Mouse (Mus musculus) hindbrain, embryonic 16.5 days (tissue): Measurements from ENCODE around the gene Rit1. TPM values are rescaled to one million over a fixed set of nuclear protein-coding genes. Genes with fewer than 3 reads are reported as not detected.
"Not testable (repeated sequence)": the region's sequence is repeated elsewhere in the genome, so short reads cannot be mapped to it uniquely, and the experiment has no call there.

Experiments used
- ATAC-seq: fragments of 200-750 bp; cut with Nextera tagmentation; 2 replicates; pipeline ENCODE4 v1.8.0; 2017; ENCODE audit warnings: moderate TSS enrichment, moderate library complexity
- H3K27ac ChIP-seq: fragments of 300-500 bp; sonication (generic); 2 replicates; pipeline ENCODE4 v1.5.1; 2014; ENCODE audit warnings: low read depth, mild to moderate bottlenecking, control low read depth, low read length, moderate library complexity
- H3K27me3 ChIP-seq: fragments of 300-500 bp; sonication (generic); replicated peaks from 2 replicates; pipeline ENCODE4 v1.6.1; 2014; ENCODE audit warnings: low read length; ENCODE audit not compliant: control insufficient read depth, insufficient read depth
- H3K36me3 ChIP-seq: fragments of 300-500 bp; sonication (generic); 2 replicates; pipeline ENCODE4 v1.6.1; 2014; ENCODE audit warnings: mild to moderate bottlenecking, low read length, moderate library complexity, mixed read lengths; ENCODE audit not compliant: control insufficient read depth, insufficient read depth
- H3K4me1 ChIP-seq: fragments of 300-500 bp; sonication (generic); 2 replicates; pipeline ENCODE4 v1.6.1; 2014; ENCODE audit warnings: low read depth, low read length; ENCODE audit not compliant: control insufficient read depth, insufficient read depth
- H3K4me2 ChIP-seq: fragments of 300-500 bp; sonication (generic); 2 replicates; pipeline ENCODE4 v1.6.1; 2014; ENCODE audit warnings: mild to moderate bottlenecking, low read length, control low read depth, moderate library complexity
- H3K4me3 ChIP-seq: fragments of 300-500 bp; sonication (generic); 2 replicates; pipeline ENCODE4 v1.5.1; 2014; ENCODE audit warnings: mild to moderate bottlenecking, low read length, control low read depth, moderate library complexity
- H3K9ac ChIP-seq: fragments of 300-500 bp; sonication (generic); 2 replicates; pipeline ENCODE4 v1.6.1; 2014; ENCODE audit warnings: low read depth, mild to moderate bottlenecking, control low read depth, low read length, moderate library complexity
- H3K9me3 ChIP-seq: fragments of 300-500 bp; sonication (generic); 2 replicates; pipeline ENCODE4 v1.6.1; 2014; ENCODE audit warnings: mild to moderate bottlenecking, low read length, moderate library complexity; ENCODE audit not compliant: control insufficient read depth
- WGBS: fragments of 180-500 bp; shearing (Covaris S2); extraction: QIAGEN DNeasy Blood & Tissue Kit; methylation state at CpG from one replicate; pipeline ENCODE4 v1.1.7; 2014; 5-methylcytosine and 5-hydroxymethylcytosine counted together
- polyA plus RNA-seq: library from polyadenylated mRNA; unstranded; fragments of >200 nt; fragmentation: Nextera tagmentation; extraction: Ambion mirVana; gene quantifications from 2 replicates; pipeline ENCODE4 v1.2.1, GENCODE M21; 2015

The Rit1 gene
- polyA plus RNA-seq, 1 experiment from 2014 or later = 72.2 TPM

DNA sequence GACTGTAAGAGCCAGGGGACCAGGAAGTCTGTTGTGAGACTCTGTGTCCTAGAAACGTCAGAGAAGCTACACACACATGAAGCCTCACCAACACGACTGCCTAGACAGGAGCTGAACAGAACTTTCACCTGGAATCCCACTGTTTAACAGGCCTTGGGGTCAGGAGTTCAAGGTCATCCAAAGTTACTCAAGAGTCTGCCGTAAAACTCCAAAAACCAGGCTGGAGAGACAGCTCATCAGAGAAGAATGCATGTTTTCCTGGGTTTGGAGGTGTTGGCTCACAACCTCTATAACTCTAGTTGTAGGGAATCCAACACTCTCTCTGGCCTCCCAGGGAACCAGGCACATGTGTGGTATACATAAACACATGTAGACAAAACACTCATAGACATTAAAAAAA lies 38.9 kb downstream of the Rit1 start:
- Histone ChIP-seq H3K27ac (peak overlapping the region; percentile 29; the same call in 1 of the 2 replicates), H3K4me1 (peaks cover 37% of the 10 kb centered on the region), H3K9ac (no peak overlapping the region), H3K27me3 (no peaks in the 10 kb centered on the region), H3K36me3 (peaks cover 24% of the 10 kb centered on the region), H3K4me3 (no peak overlapping the region), H3K4me2 (no peak overlapping the region), H3K9me3 (no peaks in the 10 kb centered on the region)
- no peak for ATAC-seq
- whole genome bisulfite sequencing = 61% methylated on average over 3 of the region's 3 CpGs

DNA sequence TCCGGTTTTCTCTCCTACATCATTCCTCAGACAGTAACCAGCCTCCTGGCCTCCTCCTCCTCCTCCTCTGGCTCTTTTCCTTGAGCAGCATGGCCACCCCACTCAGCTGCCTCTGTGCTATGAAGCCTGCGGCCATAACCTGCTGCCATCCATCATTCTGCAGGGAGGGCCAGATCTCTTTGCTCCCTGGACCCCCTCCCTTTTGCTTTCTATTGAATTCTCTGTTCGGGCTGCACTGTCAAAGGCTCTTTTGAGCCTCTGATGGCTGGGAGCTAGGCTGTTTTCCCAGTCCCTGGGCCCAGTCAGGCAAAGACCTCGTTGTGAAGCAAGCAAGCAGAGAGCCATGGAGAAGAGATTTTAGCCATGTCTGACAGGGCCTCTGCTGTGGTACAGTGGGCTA lies 39.6 kb downstream of the Rit1 start:
- H3K9me3 ChIP-seq = no peaks in the 10 kb centered on the region
- peaks cover 29% of the 10 kb centered on the region for H3K36me3 ChIP-seq
- H3K4me1 ChIP-seq = peaks cover 37% of the 10 kb centered on the region
- peak overlapping the region; percentile 1; the same call in 1 of the 2 replicates for H3K4me2 ChIP-seq
- WGBS = 18% methylated on average over 4 of the region's 4 CpGs
- ATAC-seq = peak; percentile 57
- peak overlapping the region; percentile 80 for H3K27ac ChIP-seq
- H3K9ac ChIP-seq = no peak overlapping the region
- H3K27me3 ChIP-seq = no peaks in the 10 kb centered on the region
- H3K4me3 ChIP-seq = no peak overlapping the region

DNA sequence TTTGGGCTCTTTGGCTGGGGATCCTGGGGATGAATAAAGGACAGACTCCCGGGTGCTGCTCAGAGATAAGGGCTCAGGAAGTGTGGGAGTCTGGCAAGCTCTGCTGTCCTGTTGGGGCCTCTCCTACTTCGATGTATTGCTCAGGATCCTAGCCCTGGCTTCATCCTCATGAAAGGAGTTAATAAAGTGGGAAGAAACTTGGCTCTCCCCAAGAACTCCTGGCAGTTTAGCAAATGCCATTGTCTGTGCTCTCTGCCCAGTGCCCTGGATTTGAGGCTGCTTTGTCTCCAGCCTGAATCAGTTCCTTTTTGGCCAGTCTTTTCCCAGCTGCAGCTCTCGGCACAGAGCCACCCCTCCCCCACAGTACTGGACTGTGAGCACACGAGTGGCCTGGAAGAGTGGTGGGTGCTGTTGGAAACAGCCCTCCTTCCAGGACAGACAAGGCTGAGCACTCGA lies 41.4 kb downstream of the Rit1 start:
- Histone ChIP-seq H3K4me1 (peaks cover 41% of the 10 kb centered on the region), H3K9ac (peak overlapping the region; percentile 35), H3K36me3 (peaks cover 25% of the 10 kb centered on the region), H3K9me3 (no peaks in the 10 kb centered on the region), H3K4me3 (no peak overlapping the region), H3K27ac (peak overlapping the region; percentile 83), H3K27me3 (no peaks in the 10 kb centered on the region), H3K4me2 (peak overlapping the region; percentile 30)
- WGBS = under 1% methylated on average over 5 of the region's 5 CpGs
- ATAC-seq = peak; percentile 92

DNA sequence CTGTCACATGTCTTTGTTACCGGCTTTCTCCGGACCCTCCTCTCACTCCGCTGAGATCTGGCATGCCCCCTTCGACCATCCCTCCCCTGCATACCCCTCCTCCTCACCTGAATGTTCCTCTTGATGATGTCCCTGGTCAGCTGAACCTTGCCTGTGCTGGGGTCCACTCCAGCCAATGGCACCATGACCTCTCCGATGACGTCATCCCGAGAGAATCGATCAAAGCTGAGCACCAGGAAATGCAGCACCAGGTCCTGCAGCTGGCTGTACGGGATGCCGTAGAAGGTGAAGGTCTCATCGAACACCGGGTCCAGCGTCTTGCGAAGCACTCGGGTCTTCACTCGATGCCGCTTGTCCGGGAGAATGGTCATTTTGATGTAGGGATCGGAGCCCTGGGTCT lies 45.0 kb downstream of the Rit1 start:
- Histone ChIP-seq H3K9ac (no peak overlapping the region), H3K4me1 (peaks cover 24% of the 10 kb centered on the region), H3K27me3 (no peaks in the 10 kb centered on the region), H3K36me3 (peaks cover 21% of the 10 kb centered on the region), H3K9me3 (no peaks in the 10 kb centered on the region), H3K4me3 (no peak overlapping the region), H3K4me2 (no peak overlapping the region), H3K27ac (no peak overlapping the region)
- 95% methylated on average over 19 of the region's 19 CpGs for WGBS
- no peak for ATAC-seq

DNA sequence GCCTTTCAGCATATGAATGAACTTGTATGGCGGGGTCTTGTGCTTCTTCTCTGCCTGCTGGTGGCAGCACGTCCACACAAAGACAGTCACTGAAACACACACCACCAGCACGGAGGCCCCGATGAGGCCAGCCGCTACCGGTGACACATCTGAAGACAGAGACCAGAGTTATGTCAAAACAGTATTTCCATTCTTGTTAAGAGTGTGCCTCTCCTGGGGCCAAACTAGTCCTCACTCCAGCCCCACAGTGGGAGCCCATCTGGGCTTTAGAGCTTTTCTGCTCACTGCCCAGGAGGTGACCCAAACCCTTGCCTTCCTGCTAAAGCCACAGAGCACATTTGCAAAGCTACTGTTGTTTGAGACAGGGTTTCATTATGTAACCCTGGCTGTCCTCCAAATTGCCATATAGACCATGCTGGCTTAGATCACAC lies 45.8 kb downstream of the Rit1 start:
- no peak for ATAC-seq
- H3K9ac ChIP-seq = no peak overlapping the region
- no peaks in the 10 kb centered on the region for H3K9me3 ChIP-seq
- H3K4me3 ChIP-seq = no peak overlapping the region
- WGBS = 46% methylated on average over 6 of the region's 6 CpGs
- H3K27ac ChIP-seq = 0 out of 2 replicates have a peak overlapping the region, but pooled peaks have one; percentile 1
- H3K4me1 ChIP-seq = peaks cover 19% of the 10 kb centered on the region
- no peak overlapping the region for H3K4me2 ChIP-seq
- H3K27me3 ChIP-seq = no peaks in the 10 kb centered on the region
- H3K36me3 ChIP-seq = peaks cover 18% of the 10 kb centered on the region

DNA sequence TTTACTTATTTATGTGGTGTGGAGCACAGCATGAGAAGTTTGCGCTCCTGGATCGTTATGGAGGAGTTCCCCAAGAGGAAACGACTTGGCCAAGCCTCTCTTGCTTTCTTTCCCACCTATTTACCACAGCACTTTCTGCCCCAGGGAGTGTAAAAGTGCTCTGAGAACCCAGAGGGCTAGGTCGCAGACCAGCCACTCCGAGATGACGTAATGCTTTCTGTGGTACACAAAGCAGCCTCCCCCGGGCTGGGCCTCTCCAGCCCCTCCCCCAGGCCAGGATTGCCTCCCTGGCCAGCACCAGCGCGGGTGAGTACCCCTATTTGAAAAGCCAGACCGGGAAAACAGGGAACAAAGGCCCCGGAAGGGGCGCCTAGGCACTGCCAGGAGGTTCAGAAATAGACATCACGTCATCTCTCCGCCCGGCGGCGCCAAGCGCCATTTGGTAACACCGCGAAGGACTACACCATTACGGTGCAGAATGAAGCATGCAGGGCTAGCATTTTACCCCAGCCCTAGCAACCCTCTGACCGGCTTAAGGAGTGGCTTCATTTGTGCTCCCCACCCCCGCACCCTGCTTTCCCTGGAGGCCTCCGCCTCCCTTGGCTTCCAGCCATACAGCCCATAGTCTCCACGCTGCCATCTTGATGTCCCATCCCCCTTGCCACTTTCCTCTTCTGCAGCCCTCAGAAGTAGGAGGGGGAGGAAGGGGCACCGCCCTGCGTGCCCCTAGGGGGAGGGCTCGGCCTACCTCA lies 54.7 kb downstream of the Rit1 start:
- ATAC-seq = peak; percentile 82
- 1% methylated on average over 16 of the region's 28 CpGs for WGBS
- not testable (repeated sequence) for H3K4me1 ChIP-seq, H3K27me3 ChIP-seq, H3K9me3 ChIP-seq, H3K36me3 ChIP-seq
- Histone ChIP-seq H3K9ac (peak overlapping the region; percentile 72), H3K4me3 (peak overlapping the region; percentile 49), H3K27ac (peak overlapping the region; percentile 87), H3K4me2 (peak overlapping the region; percentile 45)

DNA sequence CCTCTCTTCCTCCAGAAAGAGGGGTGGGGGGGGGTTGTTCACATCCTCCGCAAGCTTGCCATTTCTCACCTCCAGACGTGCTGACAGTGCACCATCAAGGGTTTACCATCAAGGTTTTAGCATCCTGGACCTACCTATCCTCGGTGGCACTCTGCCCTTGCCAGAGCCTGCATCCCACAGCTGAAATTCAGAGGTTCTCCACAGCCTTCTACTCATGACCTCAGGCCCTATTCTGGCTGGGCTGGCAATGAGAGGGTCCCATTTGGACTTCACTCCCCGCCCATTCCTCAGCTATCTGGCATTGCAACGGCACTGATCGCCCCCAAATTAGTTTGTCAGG lies 55.3 kb downstream of the Rit1 start:
- H3K36me3 ChIP-seq, H3K9me3 ChIP-seq, H3K27me3 ChIP-seq, H3K4me1 ChIP-seq: not testable (repeated sequence)
- 0% methylated on average over 3 of the region's 6 CpGs for WGBS
- Histone ChIP-seq H3K9ac (peak overlapping the region; percentile 72), H3K4me3 (peak overlapping the region; percentile 49), H3K4me2 (peak overlapping the region; percentile 45), H3K27ac (peak overlapping the region; percentile 87)
- ATAC-seq = peak; percentile 35

DNA sequence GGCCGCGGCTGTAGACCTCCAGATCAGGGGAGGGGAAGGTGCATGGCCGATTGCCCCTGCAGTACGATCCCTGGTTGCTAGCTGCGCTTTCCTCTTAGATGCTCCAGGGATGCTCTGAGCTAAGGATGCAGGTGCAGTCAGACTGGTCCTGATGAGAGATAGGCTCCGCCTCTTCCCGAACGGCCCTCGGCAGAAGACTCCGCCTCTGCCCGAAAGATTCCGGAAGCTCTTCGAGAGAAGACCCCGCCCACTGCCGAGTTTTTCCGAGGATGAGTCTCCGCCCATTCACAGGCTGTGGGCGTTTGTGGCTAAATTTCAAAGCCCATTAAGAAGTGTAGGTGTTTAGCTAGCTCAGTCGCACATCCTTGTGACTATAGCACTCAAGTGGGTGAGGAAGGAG lies 55.8 kb downstream of the Rit1 start:
- peak; percentile 84 for ATAC-seq
- H3K27me3 ChIP-seq, H3K27ac ChIP-seq, H3K36me3 ChIP-seq, H3K4me1 ChIP-seq, H3K9me3 ChIP-seq: not testable (repeated sequence)
- WGBS = 1% methylated on average over 14 of the region's 19 CpGs
- H3K9ac ChIP-seq = peak overlapping the region; percentile 41; the same call in 1 of the 2 replicates
- H3K4me3 ChIP-seq = peak overlapping the region; percentile 49
- peak overlapping the region; percentile 43 for H3K4me2 ChIP-seq

DNA sequence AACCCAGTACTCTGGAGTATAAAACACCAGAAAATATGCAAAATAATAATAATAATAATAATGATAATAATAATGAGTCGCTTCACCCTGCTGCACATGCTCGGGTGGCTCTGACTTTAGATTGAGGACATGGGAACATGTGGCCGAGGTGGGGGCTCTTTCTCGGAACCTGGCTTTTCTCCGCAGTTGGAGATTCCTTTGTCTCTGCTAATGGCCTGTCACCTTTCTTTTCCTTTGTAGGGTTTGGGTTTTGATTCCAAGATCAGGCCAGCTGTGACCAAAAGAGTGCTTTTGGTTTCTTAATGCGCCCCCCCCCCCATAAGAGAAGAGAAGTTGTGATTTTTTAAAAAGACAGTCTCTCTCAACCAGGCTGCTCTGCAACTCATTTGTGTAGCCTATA lies 56.5 kb downstream of the Rit1 start:
- not testable (repeated sequence) for H3K27me3 ChIP-seq, H3K4me3 ChIP-seq, H3K4me2 ChIP-seq, H3K9me3 ChIP-seq, ATAC-seq, H3K27ac ChIP-seq, H3K4me1 ChIP-seq, H3K9ac ChIP-seq, H3K36me3 ChIP-seq
- 84% methylated on average over 5 of the region's 6 CpGs for WGBS
